Mouse (Mus musculus) right cerebral cortex, postnatal 25 days (tissue): ENCODE data around the gene Ktn1.

Source experiments
- DNase-seq: peaks from one replicate; pipeline ENCODE4 v3.0.0; 2022

Gene Ktn1

DNA sequence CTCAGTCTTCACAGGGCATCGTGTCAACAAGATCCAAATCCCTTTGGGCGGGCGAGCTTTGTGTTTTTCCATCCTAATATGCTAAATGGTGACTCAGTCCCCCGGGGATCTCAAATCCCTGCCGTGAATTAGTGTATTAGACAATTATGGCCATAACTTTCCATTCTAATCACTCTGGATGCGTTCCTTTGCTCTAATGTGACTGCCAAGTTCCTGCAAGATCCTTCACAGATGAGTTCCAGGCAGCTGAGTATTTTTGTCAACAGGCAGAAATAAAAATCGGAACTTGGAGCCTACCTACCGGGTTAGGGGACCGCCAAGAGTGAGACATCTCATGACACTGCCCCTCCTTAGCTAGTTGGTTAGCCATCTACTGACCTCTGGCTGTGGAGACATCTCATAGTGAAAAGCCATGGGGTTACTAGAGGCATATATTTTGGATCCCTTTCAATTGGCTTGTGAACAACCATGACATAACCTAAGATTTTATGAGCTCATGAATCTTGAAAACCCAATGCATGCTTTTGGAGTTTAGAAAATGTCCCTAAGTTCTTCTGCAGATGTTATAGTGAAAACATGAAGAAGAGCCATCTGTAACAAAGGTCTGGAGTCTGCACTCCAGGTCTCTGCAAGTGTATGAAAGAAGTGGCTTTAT lies 108.3 kb downstream of the Ktn1 start:
- no peak for DNase-seq

GRCm38 (mm10) chr14:47765192-47765591 lies 116.9 kb downstream of the Ktn1 start:
- no peak for DNase-seq

GRCm38 (mm10) chr14:47765796-47766195 lies 117.5 kb downstream of the Ktn1 start:
- DNase-seq = no peak

GRCm38 (mm10) chr14:47766373-47766772 lies 118.1 kb downstream of the Ktn1 start:
- DNase-seq = no peak

DNA sequence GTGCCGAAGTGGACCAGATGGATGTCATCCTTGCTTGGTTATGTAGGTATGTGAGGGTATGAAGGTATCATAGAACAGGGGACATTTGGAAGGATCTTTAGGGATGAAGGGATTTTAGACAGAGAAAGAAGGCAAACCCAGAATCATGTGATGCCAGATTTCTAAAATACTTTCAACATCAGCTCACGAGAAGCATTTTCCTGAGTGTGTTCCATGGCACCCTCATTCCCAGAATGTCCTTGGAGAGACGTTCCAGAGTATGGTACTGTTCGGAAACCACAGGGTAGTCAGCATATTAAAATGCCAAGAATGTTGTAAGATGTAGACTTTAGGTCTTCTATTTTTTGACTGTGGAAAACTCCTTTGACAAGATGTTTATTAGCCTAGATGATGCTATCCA lies 123.2 kb downstream of the Ktn1 start:
- no peak for DNase-seq

- DNase-seq = no peak
These were observed 127.3 kb downstream of the Ktn1 start for GRCm38 (mm10) chr14:47775543-47775942.

GRCm38 (mm10) chr14:47776260-47777035 lies 128.2 kb downstream of the Ktn1 start:
- DNase-seq = no peak

GRCm38 (mm10) chr14:47786112-47786511 lies 137.9 kb downstream of the Ktn1 start:
- DNase-seq = no peak
